Mouse (Mus musculus): Measurements from ENCODE around the gene 1700061G19Rik. TPM values are rescaled to one million over a fixed set of nuclear protein-coding genes. Genes with fewer than 3 reads are reported as not detected.

1700061G19Rik gene
- total RNA-seq, 2 experiments from 2014 or later: 0.17 to 0.23 TPM

- no peak for DNase-seq
These were observed 54.3 kb downstream of the 1700061G19Rik start for GRCm38 (mm10) chr17:56929530-56929929.

- DNase-seq: no peak
These were observed 54.7 kb downstream of the 1700061G19Rik start for GRCm38 (mm10) chr17:56930026-56930425.

- no peak for DNase-seq
These were observed 58.1 kb downstream of the 1700061G19Rik start for GRCm38 (mm10) chr17:56933395-56933794.

- peak in 1 of 2 experiments; percentile 28 for DNase-seq
These were observed 59.5 kb downstream of the 1700061G19Rik start for GRCm38 (mm10) chr17:56934545-56935330.

- DNase-seq: peak; percentile 99
These were observed 60.3 kb downstream of the 1700061G19Rik start, which contains the start of gene Mllt1 for GRCm38 (mm10) chr17:56935363-56936131. TSS of gene Mllt1 (minus strand) at chr17:56935415.

- no peak for DNase-seq
These were observed 61.5 kb downstream of the 1700061G19Rik start for GRCm38 (mm10) chr17:56936731-56937130.

Other genes with a start within 250 kb of the 1700061G19Rik start
- 10 to 100 TPM; 58.7 to 59.4 TPM for gene Lonp1, start 248.6 kb upstream of the 1700061G19Rik start, total RNA-seq (2021)
- gene Catsperd, start 247.3 kb upstream of the 1700061G19Rik start, total RNA-seq (2021): under 1 TPM; 0.82 to 0.91 TPM
- 10 to 100 TPM; 86.7 to 88.3 TPM for gene Ranbp3, start 202.2 kb upstream of the 1700061G19Rik start, total RNA-seq (2021)
- 100 to 1,000 TPM; 213 to 221 TPM for gene Ndufa11, start 157.7 kb upstream of the 1700061G19Rik start, total RNA-seq (2021)
- gene Vmac, start 157.5 kb upstream of the 1700061G19Rik start, total RNA-seq (2021): 10 to 100 TPM; 10.4 to 14.2 TPM
- 1 to 10 TPM; 2.8 to 3.9 TPM for gene Nrtn, start 117.9 kb upstream of the 1700061G19Rik start, total RNA-seq (2021)
- gene Dus3l, start 110.7 kb upstream of the 1700061G19Rik start, total RNA-seq (2021): 10 to 100 TPM; 68.6 to 71.1 TPM
- 1 to 10 TPM; 1.4 to 1.5 TPM for gene Prr22, start 105.2 kb upstream of the 1700061G19Rik start, total RNA-seq (2021)
- 1 to 10 TPM; 5.0 TPM for gene Rfx2, start 44.5 kb upstream of the 1700061G19Rik start, total RNA-seq (2021)
- gene Acsbg2, start 1.0 kb upstream of the 1700061G19Rik start, total RNA-seq (2021): not detected
- 10 to 100 TPM; 82.4 to 90.3 TPM for gene Mllt1, start 59.9 kb downstream of the 1700061G19Rik start, total RNA-seq (2021)
- gene Acer1, start 106.6 kb downstream of the 1700061G19Rik start, total RNA-seq (2021): not detected
- gene Clpp, start 114.8 kb downstream of the 1700061G19Rik start, total RNA-seq (2021): 10 to 100 TPM; 67.4 to 70.4 TPM
- gene Alkbh7, start 121.9 kb downstream of the 1700061G19Rik start, total RNA-seq (2021): 10 to 100 TPM; 20.1 to 26.4 TPM
- gene Pspn, start 124.5 kb downstream of the 1700061G19Rik start, total RNA-seq (2021): not detected
- 10 to 100 TPM; 54.5 to 59.1 TPM for gene Gtf2f1, start 135.8 kb downstream of the 1700061G19Rik start, total RNA-seq (2021)
- under 1 TPM in 1 of 2 experiments, not detected in 1; 0.30 TPM for gene Gm17949, start 136.0 kb downstream of the 1700061G19Rik start, total RNA-seq (2021)
- 100 to 1,000 TPM; 111 to 121 TPM for gene Khsrp, start 156.0 kb downstream of the 1700061G19Rik start, total RNA-seq (2021)
- gene Slc25a41, start 166.2 kb downstream of the 1700061G19Rik start, total RNA-seq (2021): not detected
- under 1 TPM; 0.47 to 0.63 TPM for gene Crb3, start 183.6 kb downstream of the 1700061G19Rik start, total RNA-seq (2021)
- gene Slc25a23, start 184.4 kb downstream of the 1700061G19Rik start, total RNA-seq (2021): 100 to 1,000 TPM; 363 to 374 TPM
- 1 to 10 TPM in 1 of 2 experiments, under 1 TPM in 1; 0.92 to 1.0 TPM for gene Dennd1c, start 203.0 kb downstream of the 1700061G19Rik start, total RNA-seq (2021)
- 100 to 1,000 TPM; 553 to 593 TPM for gene Tubb4a, start 212.3 kb downstream of the 1700061G19Rik start, total RNA-seq (2021)
- 1 to 10 TPM in 1 of 2 experiments, under 1 TPM in 1; 0.88 to 1.1 TPM for gene Tnfsf9, start 229.8 kb downstream of the 1700061G19Rik start, total RNA-seq (2021)

All from layer of hippocampus, postnatal 36 days (tissue).